Mouse (Mus musculus): ENCODE results near the gene Gm10190. TPM values are rescaled to one million over a fixed set of nuclear protein-coding genes. Genes with fewer than 3 reads are reported as not detected.

The Gm10190 gene
- not detected for polyA plus RNA-seq (2012; fragmentation: generic; extraction: Trizol)
- long read RNA-seq, experiment 1: 0 reads
- long read RNA-seq, experiment 2: 0 reads

GRCm38 (mm10) chr17:80372989-80373725 lies at the start of gene Gm10190:
Gene Gm10190 (minus strand): TSS chr17:80373541.
- Histone ChIP-seq H3K79me2 (ENCODE audit: control insufficient read depth, insufficient read depth) (no peaks in the 10 kb centered on the region), H3K36me3 (ENCODE audit: control insufficient read depth, insufficient read depth) (no peaks in the 10 kb centered on the region), H3K79me3 (ENCODE audit: low read depth) (no peaks in the 10 kb centered on the region), H3K27me3 (ENCODE audit: control insufficient read depth, insufficient read depth, insufficient read length) (no peaks in the 10 kb centered on the region), H3K4me3 (ENCODE audit: insufficient read depth, poor library complexity, severe bottlenecking) (no peak within 1 kb of the TSS), H3ac (ENCODE audit: control insufficient read depth, insufficient read length, low read depth) (no peak within 1 kb of the TSS)
- TF ChIP-seq USF1 (IDR thresholded peaks at IDR 0.05; ENCODE audit: low read depth) (no peak), MYOD1 (IDR thresholded peaks at IDR 0.05; ENCODE audit: control insufficient read depth, insufficient read length, low read depth) (no peak), FOSL1 (IDR thresholded peaks at IDR 0.05; ENCODE audit: insufficient read depth, low read length, poor library complexity, severe bottlenecking) (no peak), MAX (IDR thresholded peaks at IDR 0.05) (no peak), MYOG (IDR thresholded peaks at IDR 0.05; ENCODE audit: control insufficient read depth, extremely low read depth, insufficient read length) (no peak), CTCF (IDR thresholded peaks at IDR 0.05; ENCODE audit: control insufficient read depth, insufficient read depth, insufficient read length) (no peak), CEBPB (IDR thresholded peaks at IDR 0.05; ENCODE audit: low read depth) (no peak)

- H3ac ChIP-seq (ENCODE audit: control insufficient read depth, insufficient read length, low read depth): no peak overlapping the region
- no peak for TF ChIP-seq CEBPB (IDR thresholded peaks at IDR 0.05; ENCODE audit: low read depth)
- TF ChIP-seq FOSL1 (IDR thresholded peaks at IDR 0.05; ENCODE audit: insufficient read depth, low read length, poor library complexity, severe bottlenecking): no peak
- no peak for TF ChIP-seq MYOD1 (IDR thresholded peaks at IDR 0.05; ENCODE audit: control insufficient read depth, insufficient read length, low read depth)
- no peak for TF ChIP-seq CTCF (IDR thresholded peaks at IDR 0.05; ENCODE audit: control insufficient read depth, insufficient read depth, insufficient read length)
- TF ChIP-seq MYOG (IDR thresholded peaks at IDR 0.05; ENCODE audit: control insufficient read depth, extremely low read depth, insufficient read length): no peak
- no peak for TF ChIP-seq USF1 (IDR thresholded peaks at IDR 0.05; ENCODE audit: low read depth)
- no peaks in the 10 kb centered on the region for H3K27me3 ChIP-seq (ENCODE audit: control insufficient read depth, insufficient read depth, insufficient read length)
- H3K79me2 ChIP-seq (ENCODE audit: control insufficient read depth, insufficient read depth): no peaks in the 10 kb centered on the region
- no peaks in the 10 kb centered on the region for H3K79me3 ChIP-seq (ENCODE audit: low read depth)
- H3K36me3 ChIP-seq (ENCODE audit: control insufficient read depth, insufficient read depth): peaks cover 39% of the 10 kb centered on the region
- no peak overlapping the region for H3K4me3 ChIP-seq (ENCODE audit: insufficient read depth, poor library complexity, severe bottlenecking)
These were observed 47.7 kb upstream of the Gm10190 start for GRCm38 (mm10) chr17:80420998-80421397.

- no peak for TF ChIP-seq USF1 (IDR thresholded peaks at IDR 0.05; ENCODE audit: low read depth)
- no peak for TF ChIP-seq MAX (IDR thresholded peaks at IDR 0.05)
- TF ChIP-seq CEBPB (IDR thresholded peaks at IDR 0.05; ENCODE audit: low read depth): no peak
- no peak for TF ChIP-seq FOSL1 (IDR thresholded peaks at IDR 0.05; ENCODE audit: insufficient read depth, low read length, poor library complexity, severe bottlenecking)
- no peak for TF ChIP-seq CTCF (IDR thresholded peaks at IDR 0.05; ENCODE audit: control insufficient read depth, insufficient read depth, insufficient read length)
- TF ChIP-seq MYOD1 (IDR thresholded peaks at IDR 0.05; ENCODE audit: control insufficient read depth, insufficient read length, low read depth): no peak
- TF ChIP-seq MYOG (IDR thresholded peaks at IDR 0.05; ENCODE audit: control insufficient read depth, extremely low read depth, insufficient read length): no peak
- peaks cover 48% of the 10 kb centered on the region for H3K36me3 ChIP-seq (ENCODE audit: control insufficient read depth, insufficient read depth)
- no peaks in the 10 kb centered on the region for H3K27me3 ChIP-seq (ENCODE audit: control insufficient read depth, insufficient read depth, insufficient read length)
These were observed 45.4 kb upstream of the Gm10190 start for GRCm38 (mm10) chr17:80418572-80419210.

GRCm38 (mm10) chr17:80411182-80411581 lies 37.8 kb upstream of the Gm10190 start:
- Histone ChIP-seq H3K4me3 (ENCODE audit: insufficient read depth, poor library complexity, severe bottlenecking) (no peak overlapping the region), H3K36me3 (ENCODE audit: control insufficient read depth, insufficient read depth) (peaks cover 63% of the 10 kb centered on the region), H3K79me2 (ENCODE audit: control insufficient read depth, insufficient read depth) (no peaks in the 10 kb centered on the region), H3K79me3 (ENCODE audit: low read depth) (no peaks in the 10 kb centered on the region), H3ac (ENCODE audit: control insufficient read depth, insufficient read length, low read depth) (no peak overlapping the region), H3K27me3 (ENCODE audit: control insufficient read depth, insufficient read depth, insufficient read length) (no peaks in the 10 kb centered on the region)
- no peak for TF ChIP-seq MAX (IDR thresholded peaks at IDR 0.05)

More at GRCm38 (mm10) chr17:80418572-80419210, 45.4 kb upstream of the Gm10190 start:
- no peak overlapping the region for H3K4me3 ChIP-seq (ENCODE audit: insufficient read depth, poor library complexity, severe bottlenecking)
- H3K79me3 ChIP-seq (ENCODE audit: low read depth): no peaks in the 10 kb centered on the region
- no peaks in the 10 kb centered on the region for H3K79me2 ChIP-seq (ENCODE audit: control insufficient read depth, insufficient read depth)
- H3ac ChIP-seq (ENCODE audit: control insufficient read depth, insufficient read length, low read depth): no peak overlapping the region

GRCm38 (mm10) chr17:80398243-80398642 lies 24.9 kb upstream of the Gm10190 start:
- Histone ChIP-seq H3K36me3 (ENCODE audit: control insufficient read depth, insufficient read depth) (peaks cover 24% of the 10 kb centered on the region), H3K79me2 (ENCODE audit: control insufficient read depth, insufficient read depth) (no peaks in the 10 kb centered on the region), H3K79me3 (ENCODE audit: low read depth) (no peaks in the 10 kb centered on the region), H3K4me3 (ENCODE audit: insufficient read depth, poor library complexity, severe bottlenecking) (no peak overlapping the region), H3ac (ENCODE audit: control insufficient read depth, insufficient read length, low read depth) (no peak overlapping the region), H3K27me3 (ENCODE audit: control insufficient read depth, insufficient read depth, insufficient read length) (no peaks in the 10 kb centered on the region)
- no peak for TF ChIP-seq FOSL1 (IDR thresholded peaks at IDR 0.05; ENCODE audit: insufficient read depth, low read length, poor library complexity, severe bottlenecking)
- TF ChIP-seq CTCF (IDR thresholded peaks at IDR 0.05; ENCODE audit: control insufficient read depth, insufficient read depth, insufficient read length): no peak
- no peak for TF ChIP-seq MYOG (IDR thresholded peaks at IDR 0.05; ENCODE audit: control insufficient read depth, extremely low read depth, insufficient read length)
- no peak for TF ChIP-seq CEBPB (IDR thresholded peaks at IDR 0.05; ENCODE audit: low read depth)
- TF ChIP-seq USF1 (IDR thresholded peaks at IDR 0.05; ENCODE audit: low read depth): no peak
- no peak for TF ChIP-seq MAX (IDR thresholded peaks at IDR 0.05)
- no peak for TF ChIP-seq MYOD1 (IDR thresholded peaks at IDR 0.05; ENCODE audit: control insufficient read depth, insufficient read length, low read depth)
